Mouse (Mus musculus) olfactory bulb, adult 2 months (tissue): ENCODE measurements around the gene L1td1.

Source experiments
- CTCF ChIP-seq: fragments of 200-500 bp; IDR thresholded peaks from 2 replicates; pipeline ENCODE4 v1.5.1; 2012; ENCODE audit warnings: low read depth, mild to moderate bottlenecking, low read length, moderate library complexity; ENCODE audit not compliant: insufficient read depth
- POLR2A ChIP-seq: fragments of 200-500 bp; IDR thresholded peaks from 2 replicates; pipeline ENCODE4 v1.6.1; 2012; ENCODE audit warnings: mild to moderate bottlenecking, low read depth, low read length, moderate library complexity; ENCODE audit not compliant: insufficient read depth

GRCm38 (mm10) chr4:98756141-98756540 is 29.6 kb downstream of the L1td1 start:
- TF ChIP-seq CTCF (no peak), POLR2A (no peak)
